ENCODE assay signal across 8 mouse cellular contexts in the genomic region with DNA sequence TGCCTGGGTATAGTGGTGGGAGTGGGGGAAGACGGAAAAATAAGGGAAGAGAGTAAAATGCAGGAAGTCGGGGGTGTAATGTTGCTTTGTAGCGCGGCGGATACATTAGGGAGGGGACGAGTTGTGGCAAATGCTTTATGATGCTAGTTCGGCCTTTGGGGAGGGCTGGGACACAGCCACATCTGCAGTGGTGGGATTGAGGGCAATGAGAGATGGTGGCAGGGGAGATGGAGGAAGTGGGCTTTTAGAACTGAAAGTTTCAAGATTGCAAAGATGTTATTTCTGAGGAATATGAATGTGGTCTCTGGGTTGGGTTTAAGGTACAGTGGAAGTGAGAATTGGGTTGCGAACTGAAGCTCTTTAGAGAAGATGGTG. TPM values are rescaled to one million over a fixed set of nuclear protein-coding genes. Genes with fewer than 3 reads are reported as not detected.
DNase-seq lines count a peak whose midpoint lies in the region; ATAC-seq and TF ChIP-seq lines count a peak whose summit lies in the region.

No protein-coding gene starts in this region.

- DNase-seq in right cerebral cortex, postnatal 10 days (ENCODE audit: low spot score in 2 of 2) = peak; percentile 35 to 42
- DNase-seq in right cerebral cortex, postnatal 36 days (ENCODE audit: low spot score in 2 of 2) = no peak
- DNase-seq in liver, embryonic 13.5 days = peak; percentile 36
- DNase-seq in adrenal gland, adult 8-10 months = no peak
- DNase-seq in layer of hippocampus, postnatal 25 days (ENCODE audit: extremely low spot score in 1 of 2, low spot score in 1 of 2) = no peak

- peak overlapping the region; percentile 61 for H3K4me3 ChIP-seq in cortical plate, adult 2 months (ENCODE audit: insufficient read depth, low read length)
- peak overlapping the region; percentile 99 for H3K4me3 ChIP-seq in heart, embryonic 16.5 days (ENCODE audit: low read length)
- H3K4me3 ChIP-seq in liver, embryonic 13.5 days (replicated peaks) = peak overlapping the region; percentile 97
- H3K4me3 ChIP-seq in neural tube, embryonic 15.5 days (replicated peaks) = peak overlapping the region; percentile 90

- peaks cover 2% of the 10 kb centered on the region; the same call in 1 of the 2 replicates for H3K4me1 ChIP-seq in cortical plate, adult 2 months (ENCODE audit: control insufficient read depth, insufficient read depth, low read length)
- peaks cover 13% of the 10 kb centered on the region for H3K4me1 ChIP-seq in heart, embryonic 16.5 days (ENCODE audit: control insufficient read depth, insufficient read depth, low read length)
- peaks cover 47% of the 10 kb centered on the region for H3K4me1 ChIP-seq in liver, embryonic 13.5 days (replicated peaks)
- H3K4me1 ChIP-seq in neural tube, embryonic 15.5 days = peaks cover 22% of the 10 kb centered on the region

- TF ChIP-seq CTCF in cortical plate, adult 2 months (IDR thresholded peaks at IDR 0.05; ENCODE audit: extremely low read depth, insufficient read depth, low read length) = no peak

- H3K4me2 ChIP-seq in heart, embryonic 16.5 days (ENCODE audit: low read depth, low read length) = peak overlapping the region; percentile 90
- H3K4me2 ChIP-seq in liver, embryonic 13.5 days = peak overlapping the region; percentile 79
- peak overlapping the region; percentile 75 for H3K4me2 ChIP-seq in neural tube, embryonic 15.5 days

- 0% methylated on average over 8 of the region's 8 CpGs for WGBS in heart, embryonic 16.5 days
- WGBS in liver, embryonic 13.5 days (ENCODE audit: insufficient replicate concordance) = under 1% methylated on average over 8 of the region's 8 CpGs
- under 1% methylated on average over 8 of the region's 8 CpGs for WGBS in neural tube, embryonic 15.5 days

- no peaks in the 10 kb centered on the region for H3K36me3 ChIP-seq in heart, embryonic 16.5 days (ENCODE audit: control insufficient read depth, insufficient read depth)
- peaks cover 2% of the 10 kb centered on the region; the same call in 1 of the 2 replicates for H3K36me3 ChIP-seq in liver, embryonic 13.5 days
- no peaks in the 10 kb centered on the region for H3K36me3 ChIP-seq in neural tube, embryonic 15.5 days

- no peak for ATAC-seq in heart, embryonic 16.5 days (replicated peaks; ENCODE audit: extremely low read depth, insufficient read depth, low FRiP score)
- no peak for ATAC-seq in liver, embryonic 13.5 days (ENCODE audit: low read depth)
- no peak for ATAC-seq in neural tube, embryonic 15.5 days (ENCODE audit: low FRiP score)

- TF ChIP-seq POLR2A in cortical plate, adult 2 months (IDR thresholded peaks at IDR 0.05; ENCODE audit: extremely low read depth, insufficient read depth, low read length) = no peak

- peak overlapping the region; percentile 90; the same call in 1 of the 2 replicates for H3K27ac ChIP-seq in cortical plate, adult 2 months (ENCODE audit: insufficient read depth, low read length)
- peak overlapping the region; percentile 99 for H3K27ac ChIP-seq in heart, embryonic 16.5 days (ENCODE audit: low read length)
- peak overlapping the region; percentile 95 for H3K27ac ChIP-seq in liver, embryonic 13.5 days
- peak overlapping the region; percentile 98 for H3K27ac ChIP-seq in neural tube, embryonic 15.5 days (replicated peaks)

- peak overlapping the region; percentile 100 for H3K9ac ChIP-seq in heart, embryonic 16.5 days (ENCODE audit: low read length)
- peak overlapping the region; percentile 99 for H3K9ac ChIP-seq in liver, embryonic 13.5 days
- peak overlapping the region; percentile 100 for H3K9ac ChIP-seq in neural tube, embryonic 15.5 days (replicated peaks)

- no peaks in the 10 kb centered on the region for H3K9me3 ChIP-seq in heart, embryonic 16.5 days (replicated peaks; ENCODE audit: control insufficient read depth, low read length)
- H3K9me3 ChIP-seq in liver, embryonic 13.5 days (replicated peaks) = no peaks in the 10 kb centered on the region
- H3K9me3 ChIP-seq in neural tube, embryonic 15.5 days (replicated peaks) = no peaks in the 10 kb centered on the region

- no peaks in the 10 kb centered on the region for H3K27me3 ChIP-seq in heart, embryonic 16.5 days (ENCODE audit: control insufficient read depth, insufficient read depth, low read length)
- no peaks in the 10 kb centered on the region for H3K27me3 ChIP-seq in liver, embryonic 13.5 days
- H3K27me3 ChIP-seq in neural tube, embryonic 15.5 days (replicated peaks) = no peaks in the 10 kb centered on the region

RNA-seq across cellular contexts. Expression of a gene that starts 1.2 kb away (rescaled TPM):
- 1,071 and 1,109 TPM in 2 replicates for polyA plus RNA-seq in cortical plate, adult 2 months (2012; rRNA removed)
- polyA plus RNA-seq in heart, embryonic 16.5 days (2015; fragmentation: Nextera tagmentation; extraction: Ambion mirVana) = 110 and 124 TPM in 2 replicates
- polyA plus RNA-seq in liver, embryonic 13.5 days (2015; fragmentation: Nextera tagmentation; extraction: Ambion mirVana) = 98.0 and 104 TPM in 2 replicates
- 214 and 219 TPM in 2 replicates for polyA plus RNA-seq in neural tube, embryonic 15.5 days (2015; fragmentation: Nextera tagmentation; extraction: Ambion mirVana)
- total RNA-seq in adrenal gland, adult 8-10 months (2022) = 100 to 1,000 TPM; 139 to 182 (median 167) TPM
- total RNA-seq in layer of hippocampus, postnatal 25 days (2021) = 100 to 1,000 TPM; 863 to 899 TPM

RNA-seq across cellular contexts. Expression of a gene that starts 28.0 kb away (rescaled TPM):
- 9.0 and 9.2 TPM in 2 replicates for polyA plus RNA-seq in cortical plate, adult 2 months (2012; rRNA removed)
- polyA plus RNA-seq in heart, embryonic 16.5 days (2015; fragmentation: Nextera tagmentation; extraction: Ambion mirVana) = 24.1 and 24.5 TPM in 2 replicates
- 1.9 and 2.3 TPM in 2 replicates for polyA plus RNA-seq in liver, embryonic 13.5 days (2015; fragmentation: Nextera tagmentation; extraction: Ambion mirVana)
- polyA plus RNA-seq in neural tube, embryonic 15.5 days (2015; fragmentation: Nextera tagmentation; extraction: Ambion mirVana) = 30.3 and 33.6 TPM in 2 replicates
- 10 to 100 TPM; 10.2 to 13.1 (median 10.8) TPM for total RNA-seq in adrenal gland, adult 8-10 months (2022)
- 1 to 10 TPM; 6.0 to 8.7 TPM for total RNA-seq in layer of hippocampus, postnatal 25 days (2021)

Comparison
In these comparisons a context has a peak if more than half of its experiments do, and no peak if none do; other contexts are left out.
1. DNase-seq: peak in right cerebral cortex, postnatal 10 days (2 of 2) and liver, embryonic 13.5 days (single experiment); none in right cerebral cortex, postnatal 36 days (0 of 2), adrenal gland, adult 8-10 months (single experiment) and layer of hippocampus, postnatal 25 days (0 of 2).
2. Peak in every context shown above with its lines, with median percentiles within 50 percentile points of each other: H3K27ac ChIP-seq, H3K4me3 ChIP-seq, H3K4me2 ChIP-seq and H3K9ac ChIP-seq.